Mouse (Mus musculus): ENCODE results near the gene Serinc3. TPM values are rescaled to one million over a fixed set of nuclear protein-coding genes. Genes with fewer than 3 reads are reported as not detected.
"Not testable (repeated sequence)": the region's sequence is repeated elsewhere in the genome, so short reads cannot be mapped to it uniquely, and the experiment has no call there.

Gene Serinc3
- polyA plus RNA-seq, 1 experiment from 2014 or later: 92.7 TPM

GRCm38 (mm10) chr2:163689771-163690170, 44.8 kb upstream of the Serinc3 start:
- no peak overlapping the region for H3K4me2 ChIP-seq (ENCODE audit: low read depth, low read length)
- ATAC-seq: no peak
- WGBS (ENCODE audit: insufficient replicate concordance): 52% methylated on average over 3 of the region's 3 CpGs

GRCm38 (mm10) chr2:163688377-163688776, 43.4 kb upstream of the Serinc3 start:
- H3K4me1 ChIP-seq (ENCODE audit: insufficient read depth): peaks cover 51% of the 10 kb centered on the region
- not testable (repeated sequence) for H3K9ac ChIP-seq (replicated peaks); H3K4me2 ChIP-seq (ENCODE audit: low read depth, low read length); H3K27ac ChIP-seq (ENCODE audit: low read depth); H3K9me3 ChIP-seq (ENCODE audit: low read length); ATAC-seq; H3K27me3 ChIP-seq (ENCODE audit: insufficient read depth, low read length); DNase-seq; H3K36me3 ChIP-seq (replicated peaks; ENCODE audit: insufficient read depth, low read length); H3K4me3 ChIP-seq (ENCODE audit: low read depth, low read length)
- 88% methylated on average over 1 of the region's 1 CpGs for WGBS (ENCODE audit: insufficient replicate concordance)

More at GRCm38 (mm10) chr2:163689771-163690170, 44.8 kb upstream of the Serinc3 start:
- peaks cover 58% of the 10 kb centered on the region for H3K4me1 ChIP-seq (ENCODE audit: insufficient read depth)
- no peak overlapping the region for H3K27ac ChIP-seq (ENCODE audit: low read depth)
- TF ChIP-seq EP300 (IDR thresholded peaks at IDR 0.05; ENCODE audit: low read depth) (peak; percentile 73), CTCF (IDR thresholded peaks at IDR 0.05; ENCODE audit: low read depth) (no peak)
- H3K9me3 ChIP-seq (ENCODE audit: low read length): no peaks in the 10 kb centered on the region
- no peaks in the 10 kb centered on the region for H3K27me3 ChIP-seq (ENCODE audit: insufficient read depth, low read length)
- no peak for DNase-seq
- no peak overlapping the region for H3K4me3 ChIP-seq (ENCODE audit: low read depth, low read length)
- H3K9ac ChIP-seq (replicated peaks): no peak overlapping the region
- 0 out of 2 replicates have a peak, but pooled peaks cover 4% of the 10 kb centered on the region for H3K36me3 ChIP-seq (replicated peaks; ENCODE audit: insufficient read depth, low read length)

- no peak overlapping the region for H3K9ac ChIP-seq (replicated peaks)
- H3K4me1 ChIP-seq (ENCODE audit: insufficient read depth): peaks cover 47% of the 10 kb centered on the region
- H3K4me2 ChIP-seq (ENCODE audit: low read depth, low read length): no peak overlapping the region
- ATAC-seq (no peak), DNase-seq (no peak)
- no peaks in the 10 kb centered on the region for H3K9me3 ChIP-seq (ENCODE audit: low read length)
- TF ChIP-seq CTCF (IDR thresholded peaks at IDR 0.05; ENCODE audit: low read depth): no peak
- no peak for TF ChIP-seq EP300 (IDR thresholded peaks at IDR 0.05; ENCODE audit: low read depth)
- 80% methylated on average over 3 of the region's 3 CpGs for WGBS (ENCODE audit: insufficient replicate concordance)
- H3K4me3 ChIP-seq (ENCODE audit: low read depth, low read length): no peak overlapping the region
- H3K27ac ChIP-seq (ENCODE audit: low read depth): no peak overlapping the region
- no peaks in the 10 kb centered on the region for H3K27me3 ChIP-seq (ENCODE audit: insufficient read depth, low read length)
- 0 out of 2 replicates have a peak, but pooled peaks cover 4% of the 10 kb centered on the region for H3K36me3 ChIP-seq (replicated peaks; ENCODE audit: insufficient read depth, low read length)
These were observed 42.0 kb upstream of the Serinc3 start for GRCm38 (mm10) chr2:163686886-163687285.

GRCm38 (mm10) chr2:163686233-163686632, 41.3 kb upstream of the Serinc3 start:
- peak overlapping the region; percentile 39; the same call in 1 of the 2 replicates for H3K27ac ChIP-seq (ENCODE audit: low read depth)
- 43% methylated on average over 5 of the region's 5 CpGs for WGBS (ENCODE audit: insufficient replicate concordance)
- no peak for TF ChIP-seq CTCF (IDR thresholded peaks at IDR 0.05; ENCODE audit: low read depth)
- TF ChIP-seq EP300 (IDR thresholded peaks at IDR 0.05; ENCODE audit: low read depth): no peak
- peaks cover 42% of the 10 kb centered on the region for H3K4me1 ChIP-seq (ENCODE audit: insufficient read depth)
- no peak overlapping the region; the same call in 1 of the 2 replicates for H3K4me2 ChIP-seq (ENCODE audit: low read depth, low read length)
- H3K27me3 ChIP-seq (ENCODE audit: insufficient read depth, low read length): no peaks in the 10 kb centered on the region
- no peak overlapping the region for H3K4me3 ChIP-seq (ENCODE audit: low read depth, low read length)
- H3K36me3 ChIP-seq (replicated peaks; ENCODE audit: insufficient read depth, low read length): no peaks in the 10 kb centered on the region
- no peak for ATAC-seq
- DNase-seq: no peak
- no peaks in the 10 kb centered on the region for H3K9me3 ChIP-seq (ENCODE audit: low read length)
- H3K9ac ChIP-seq (replicated peaks): 0 out of 2 replicates have a peak overlapping the region, but pooled peaks have one; percentile 3

- H3K4me2 ChIP-seq (ENCODE audit: low read depth, low read length): no peak overlapping the region; the same call in 1 of the 2 replicates
- peak overlapping the region; percentile 3; the same call in 1 of the 2 replicates for H3K9ac ChIP-seq (replicated peaks)
- ATAC-seq: 0 out of 2 replicates have a peak, but pooled peaks have one; percentile 7
- 37% methylated on average over 6 of the region's 6 CpGs for WGBS (ENCODE audit: insufficient replicate concordance)
- peak overlapping the region; percentile 39; the same call in 1 of the 2 replicates for H3K27ac ChIP-seq (ENCODE audit: low read depth)
- no peaks in the 10 kb centered on the region for H3K9me3 ChIP-seq (ENCODE audit: low read length)
- H3K36me3 ChIP-seq (replicated peaks; ENCODE audit: insufficient read depth, low read length): no peaks in the 10 kb centered on the region
- TF ChIP-seq CTCF (IDR thresholded peaks at IDR 0.05; ENCODE audit: low read depth) (no peak), EP300 (IDR thresholded peaks at IDR 0.05; ENCODE audit: low read depth) (no peak)
- no peak overlapping the region for H3K4me3 ChIP-seq (ENCODE audit: low read depth, low read length)
- H3K4me1 ChIP-seq (ENCODE audit: insufficient read depth): peaks cover 40% of the 10 kb centered on the region
- DNase-seq: no peak
- H3K27me3 ChIP-seq (ENCODE audit: insufficient read depth, low read length): no peaks in the 10 kb centered on the region
These were observed 40.9 kb upstream of the Serinc3 start for GRCm38 (mm10) chr2:163685761-163686200.

GRCm38 (mm10) chr2:163685287-163685686, 40.4 kb upstream of the Serinc3 start:
- Histone ChIP-seq H3K27me3 (ENCODE audit: insufficient read depth, low read length) (no peaks in the 10 kb centered on the region), H3K4me3 (ENCODE audit: low read depth, low read length) (no peak overlapping the region), H3K9me3 (ENCODE audit: low read length) (no peaks in the 10 kb centered on the region), H3K4me1 (ENCODE audit: insufficient read depth) (peaks cover 40% of the 10 kb centered on the region), H3K27ac (ENCODE audit: low read depth) (0 out of 2 replicates have a peak overlapping the region, but pooled peaks have one; percentile 30), H3K36me3 (replicated peaks; ENCODE audit: insufficient read depth, low read length) (no peaks in the 10 kb centered on the region), H3K9ac (replicated peaks) (no peak overlapping the region; the same call in 1 of the 2 replicates), H3K4me2 (ENCODE audit: low read depth, low read length) (no peak overlapping the region; the same call in 1 of the 2 replicates)
- TF ChIP-seq EP300 (IDR thresholded peaks at IDR 0.05; ENCODE audit: low read depth) (no peak), CTCF (IDR thresholded peaks at IDR 0.05; ENCODE audit: low read depth) (no peak)
- ATAC-seq (no peak), DNase-seq (no peak)
- 61% methylated on average over 4 of the region's 4 CpGs for WGBS (ENCODE audit: insufficient replicate concordance)
